Mouse (Mus musculus): ENCODE data around the gene 1700029P11Rik.

Gene 1700029P11Rik

GRCm38 (mm10) chr15:82011947-82012346 lies 31.6 kb downstream of the 1700029P11Rik start:
- no peak for DNase-seq (ENCODE audit: extremely low read depth, low read depth)

GRCm38 (mm10) chr15:82014745-82015391 lies 34.5 kb downstream of the 1700029P11Rik start:
- DNase-seq (ENCODE audit: extremely low read depth, low read depth), result no peak

GRCm38 (mm10) chr15:82015392-82016100 lies 35.2 kb downstream of the 1700029P11Rik start:
- no peak for DNase-seq (ENCODE audit: extremely low read depth, low read depth)

- DNase-seq (ENCODE audit: extremely low read depth, low read depth), result peak; percentile 96
Measured at GRCm38 (mm10) chr15:82016101-82016808, 35.9 kb downstream of the 1700029P11Rik start.

GRCm38 (mm10) chr15:82016830-82017229 lies 36.5 kb downstream of the 1700029P11Rik start:
- DNase-seq (ENCODE audit: extremely low read depth, low read depth), result no peak

- DNase-seq (ENCODE audit: extremely low read depth, low read depth), result no peak
Measured at GRCm38 (mm10) chr15:82017461-82017860, 37.1 kb downstream of the 1700029P11Rik start.

GRCm38 (mm10) chr15:82019288-82019687 lies 38.9 kb downstream of the 1700029P11Rik start:
- no peak for DNase-seq (ENCODE audit: extremely low read depth, low read depth)

GRCm38 (mm10) chr15:82022535-82023088 lies 42.3 kb downstream of the 1700029P11Rik start:
- no peak for DNase-seq (ENCODE audit: extremely low read depth, low read depth)

- no peak for DNase-seq (ENCODE audit: extremely low read depth, low read depth)
Measured at GRCm38 (mm10) chr15:82023965-82024635, 43.8 kb downstream of the 1700029P11Rik start.

GRCm38 (mm10) chr15:82027276-82027675 lies 46.9 kb downstream of the 1700029P11Rik start:
- DNase-seq (ENCODE audit: extremely low read depth, low read depth), result no peak

GRCm38 (mm10) chr15:82027726-82028125 lies 47.4 kb downstream of the 1700029P11Rik start:
- DNase-seq (ENCODE audit: extremely low read depth, low read depth), result no peak
